Mouse (Mus musculus): ENCODE results near the gene Erv3. TPM values are rescaled to one million over a fixed set of nuclear protein-coding genes. Genes with fewer than 3 reads are reported as not detected.

Erv3 gene
- polyA plus RNA-seq, 1 experiment from 2014 or later, result not detected

- Histone ChIP-seq H3K36me3 (ENCODE audit: control insufficient read depth, insufficient read depth) (no peaks in the 10 kb centered on the region), H3K9me3 (replicated peaks; ENCODE audit: control insufficient read depth, low read length) (no peaks in the 10 kb centered on the region), H3K27me3 (ENCODE audit: control insufficient read depth, insufficient read depth, low read depth, low read length) (no peaks in the 10 kb centered on the region), H3K4me3 (ENCODE audit: low read depth, low read length) (no peak overlapping the region), H3K4me2 (ENCODE audit: low read depth, low read length) (no peak overlapping the region), H3K27ac (ENCODE audit: low read length) (no peak overlapping the region), H3K4me1 (ENCODE audit: control insufficient read depth, low read depth, low read length) (peaks cover 57% of the 10 kb centered on the region), H3K9ac (ENCODE audit: low read depth, low read length) (no peak overlapping the region)
- WGBS (ENCODE audit: insufficient replicate concordance), result 50% methylated on average over 3 of the region's 3 CpGs
- no peak for ATAC-seq (ENCODE audit: low read depth)
Measured at GRCm38 (mm10) chr2:131822492-131822891, 37.1 kb downstream of the Erv3 start.

- Histone ChIP-seq H3K27me3 (ENCODE audit: control insufficient read depth, insufficient read depth, low read depth, low read length) (no peaks in the 10 kb centered on the region), H3K27ac (ENCODE audit: low read length) (0 out of 2 replicates have a peak overlapping the region, but pooled peaks have one; percentile 31), H3K4me1 (ENCODE audit: control insufficient read depth, low read depth, low read length) (peaks cover 48% of the 10 kb centered on the region), H3K4me2 (ENCODE audit: low read depth, low read length) (no peak overlapping the region), H3K36me3 (ENCODE audit: control insufficient read depth, insufficient read depth) (no peaks in the 10 kb centered on the region), H3K9me3 (replicated peaks; ENCODE audit: control insufficient read depth, low read length) (no peaks in the 10 kb centered on the region), H3K4me3 (ENCODE audit: low read depth, low read length) (no peak overlapping the region), H3K9ac (ENCODE audit: low read depth, low read length) (no peak overlapping the region)
- 62% methylated on average over 3 of the region's 3 CpGs for WGBS (ENCODE audit: insufficient replicate concordance)
- no peak for ATAC-seq (ENCODE audit: low read depth)
Measured at GRCm38 (mm10) chr2:131821708-131821990, 37.9 kb downstream of the Erv3 start.

- Histone ChIP-seq H3K4me2 (ENCODE audit: low read depth, low read length) (peak overlapping the region; percentile 59; the same call in 1 of the 2 replicates), H3K4me3 (ENCODE audit: low read depth, low read length) (no peak overlapping the region), H3K27ac (ENCODE audit: low read length) (peak overlapping the region; percentile 61), H3K27me3 (ENCODE audit: control insufficient read depth, insufficient read depth, low read depth, low read length) (no peaks in the 10 kb centered on the region), H3K4me1 (ENCODE audit: control insufficient read depth, low read depth, low read length) (peaks cover 43% of the 10 kb centered on the region), H3K9me3 (replicated peaks; ENCODE audit: control insufficient read depth, low read length) (no peaks in the 10 kb centered on the region), H3K36me3 (ENCODE audit: control insufficient read depth, insufficient read depth) (no peaks in the 10 kb centered on the region), H3K9ac (ENCODE audit: low read depth, low read length) (peak overlapping the region; percentile 48)
- ATAC-seq (ENCODE audit: low read depth), result peak; percentile 9; the same call in 1 of the 2 replicates
- WGBS (ENCODE audit: insufficient replicate concordance), result 22% methylated on average over 6 of the region's 6 CpGs
Measured at GRCm38 (mm10) chr2:131820932-131821707, 38.4 kb downstream of the Erv3 start.

GRCm38 (mm10) chr2:131820088-131820675 lies 39.4 kb downstream of the Erv3 start:
- Histone ChIP-seq H3K9ac (ENCODE audit: low read depth, low read length) (peak overlapping the region; percentile 48), H3K4me3 (ENCODE audit: low read depth, low read length) (peak overlapping the region; percentile 30), H3K9me3 (replicated peaks; ENCODE audit: control insufficient read depth, low read length) (no peaks in the 10 kb centered on the region), H3K36me3 (ENCODE audit: control insufficient read depth, insufficient read depth) (no peaks in the 10 kb centered on the region), H3K4me2 (ENCODE audit: low read depth, low read length) (peak overlapping the region; percentile 59), H3K4me1 (ENCODE audit: control insufficient read depth, low read depth, low read length) (peaks cover 36% of the 10 kb centered on the region), H3K27ac (ENCODE audit: low read length) (peak overlapping the region; percentile 61), H3K27me3 (ENCODE audit: control insufficient read depth, insufficient read depth, low read depth, low read length) (no peaks in the 10 kb centered on the region)
- peak; percentile 70 for ATAC-seq (ENCODE audit: low read depth)
- 12% methylated on average over 14 of the region's 14 CpGs for WGBS (ENCODE audit: insufficient replicate concordance)

- H3K27ac ChIP-seq (ENCODE audit: low read length), result no peak overlapping the region
- 64% methylated on average over 10 of the region's 10 CpGs for WGBS (ENCODE audit: insufficient replicate concordance)
- no peak overlapping the region for H3K4me3 ChIP-seq (ENCODE audit: low read depth, low read length)
- no peak overlapping the region for H3K4me2 ChIP-seq (ENCODE audit: low read depth, low read length)
- no peak for ATAC-seq (ENCODE audit: low read depth)
- no peaks in the 10 kb centered on the region for H3K4me1 ChIP-seq (ENCODE audit: control insufficient read depth, low read depth, low read length)
- H3K9ac ChIP-seq (ENCODE audit: low read depth, low read length), result no peak overlapping the region
- no peaks in the 10 kb centered on the region for H3K9me3 ChIP-seq (replicated peaks; ENCODE audit: control insufficient read depth, low read length)
- H3K36me3 ChIP-seq (ENCODE audit: control insufficient read depth, insufficient read depth), result no peaks in the 10 kb centered on the region
- peaks cover 4% of the 10 kb centered on the region; the same call in 1 of the 2 replicates for H3K27me3 ChIP-seq (ENCODE audit: control insufficient read depth, insufficient read depth, low read depth, low read length)
Measured at GRCm38 (mm10) chr2:131814327-131814726, 45.2 kb downstream of the Erv3 start.

- Histone ChIP-seq H3K9ac (ENCODE audit: low read depth, low read length) (no peak overlapping the region), H3K9me3 (replicated peaks; ENCODE audit: control insufficient read depth, low read length) (no peaks in the 10 kb centered on the region), H3K36me3 (ENCODE audit: control insufficient read depth, insufficient read depth) (no peaks in the 10 kb centered on the region), H3K4me2 (ENCODE audit: low read depth, low read length) (no peak overlapping the region), H3K4me1 (ENCODE audit: control insufficient read depth, low read depth, low read length) (no peaks in the 10 kb centered on the region), H3K27ac (ENCODE audit: low read length) (no peak overlapping the region), H3K27me3 (ENCODE audit: control insufficient read depth, insufficient read depth, low read depth, low read length) (peaks cover 4% of the 10 kb centered on the region; the same call in 1 of the 2 replicates), H3K4me3 (ENCODE audit: low read depth, low read length) (no peak overlapping the region)
- 43% methylated on average over 1 of the region's 1 CpGs for WGBS (ENCODE audit: insufficient replicate concordance)
- ATAC-seq (ENCODE audit: low read depth), result no peak
Measured at GRCm38 (mm10) chr2:131813437-131813836, 46.1 kb downstream of the Erv3 start.

GRCm38 (mm10) chr2:131812480-131813137 lies 46.9 kb downstream of the Erv3 start:
- ATAC-seq (ENCODE audit: low read depth), result 0 out of 2 replicates have a peak, but pooled peaks have one; percentile 37
- Histone ChIP-seq H3K36me3 (ENCODE audit: control insufficient read depth, insufficient read depth) (no peaks in the 10 kb centered on the region), H3K9me3 (replicated peaks; ENCODE audit: control insufficient read depth, low read length) (no peaks in the 10 kb centered on the region), H3K27ac (ENCODE audit: low read length) (no peak overlapping the region), H3K4me3 (ENCODE audit: low read depth, low read length) (no peak overlapping the region), H3K9ac (ENCODE audit: low read depth, low read length) (no peak overlapping the region), H3K4me1 (ENCODE audit: control insufficient read depth, low read depth, low read length) (no peaks in the 10 kb centered on the region), H3K4me2 (ENCODE audit: low read depth, low read length) (no peak overlapping the region), H3K27me3 (ENCODE audit: control insufficient read depth, insufficient read depth, low read depth, low read length) (peaks cover 4% of the 10 kb centered on the region; the same call in 1 of the 2 replicates)
- 15% methylated on average over 23 of the region's 23 CpGs for WGBS (ENCODE audit: insufficient replicate concordance)

- no peak for ATAC-seq (ENCODE audit: low read depth)
- H3K27me3 ChIP-seq (ENCODE audit: control insufficient read depth, insufficient read depth, low read depth, low read length), result peaks cover 4% of the 10 kb centered on the region; the same call in 1 of the 2 replicates
- no peak overlapping the region for H3K27ac ChIP-seq (ENCODE audit: low read length)
- H3K9me3 ChIP-seq (replicated peaks; ENCODE audit: control insufficient read depth, low read length), result no peaks in the 10 kb centered on the region
- H3K4me1 ChIP-seq (ENCODE audit: control insufficient read depth, low read depth, low read length), result no peaks in the 10 kb centered on the region
- no peak overlapping the region for H3K9ac ChIP-seq (ENCODE audit: low read depth, low read length)
- H3K4me3 ChIP-seq (ENCODE audit: low read depth, low read length), result no peak overlapping the region
- 46% methylated on average over 2 of the region's 2 CpGs for WGBS (ENCODE audit: insufficient replicate concordance)
- no peaks in the 10 kb centered on the region for H3K36me3 ChIP-seq (ENCODE audit: control insufficient read depth, insufficient read depth)
- no peak overlapping the region for H3K4me2 ChIP-seq (ENCODE audit: low read depth, low read length)
Measured at GRCm38 (mm10) chr2:131811607-131812006, 47.9 kb downstream of the Erv3 start.

GRCm38 (mm10) chr2:131808856-131809255 lies 50.7 kb downstream of the Erv3 start:
- no peak for ATAC-seq (ENCODE audit: low read depth)
- no peak overlapping the region for H3K4me2 ChIP-seq (ENCODE audit: low read depth, low read length)
- peaks cover 4% of the 10 kb centered on the region; the same call in 1 of the 2 replicates for H3K27me3 ChIP-seq (ENCODE audit: control insufficient read depth, insufficient read depth, low read depth, low read length)
- H3K4me1 ChIP-seq (ENCODE audit: control insufficient read depth, low read depth, low read length), result no peaks in the 10 kb centered on the region
- no peak overlapping the region for H3K4me3 ChIP-seq (ENCODE audit: low read depth, low read length)
- H3K36me3 ChIP-seq (ENCODE audit: control insufficient read depth, insufficient read depth), result no peaks in the 10 kb centered on the region
- no peak overlapping the region for H3K27ac ChIP-seq (ENCODE audit: low read length)
- WGBS (ENCODE audit: insufficient replicate concordance), result 18% methylated on average over 7 of the region's 7 CpGs
- H3K9me3 ChIP-seq (replicated peaks; ENCODE audit: control insufficient read depth, low read length), result no peaks in the 10 kb centered on the region
- no peak overlapping the region for H3K9ac ChIP-seq (ENCODE audit: low read depth, low read length)

Data from liver, embryonic 16.5 days (tissue).